Mouse (Mus musculus): ENCODE results near the gene Pitpnm3.

GRCm38 (mm10) chr11:72078056-72078455 lies 57.5 kb downstream of the Pitpnm3 start:
- TF ChIP-seq CTCF (IDR thresholded peaks at IDR 0.05; ENCODE audit: low read depth) (no peak; the same call in 1 of the 2 replicates), EP300 (IDR thresholded peaks at IDR 0.05; ENCODE audit: low read depth) (no peak)

All from liver, embryonic 14.5 days (tissue).